Comparison of ENCODE assay signal across 10 mouse cellular contexts in genomic region chr16:52095643-52096042, GRCm38 (mm10).
DNase-seq lines count a peak whose midpoint lies in the region; ATAC-seq lines count a peak whose summit lies in the region.
"Had no signal": no experiment of that assay in that cellular context is flagged by ENCODE, and none has a peak within 500 bp of the region (broad histone marks: within the 10 kb centered on the region; RNA-seq: fewer than 3 reads in every experiment).

No protein-coding gene starts in this region.

- H3K9ac ChIP-seq in heart, embryonic 11.5 days (ENCODE audit: low read depth, low read length): no peak overlapping the region
- no peak overlapping the region for H3K9ac ChIP-seq in kidney, embryonic 16.5 days (replicated peaks; ENCODE audit: low read length)

- DNase-seq in adrenal gland, adult (ENCODE audit: inconsistent age in 2 of 2, low spot score in 1 of 2): peak; percentile 45 to 80
- DNase-seq in adrenal gland, postnatal 4 days (ENCODE audit: low spot score in 2 of 2): no peak
- peak; percentile 76 for DNase-seq in lung, postnatal 14 days
- DNase-seq in cerebellum, postnatal 25 days: no peak
- no peak for DNase-seq in frontal cortex, adult 2 months (ENCODE audit: extremely low spot score in 1 of 2, low spot score in 1 of 2)
- DNase-seq: kidney, adult 8-10 months; left cerebral cortex, postnatal 4 days had no signal

- H3K4me3 ChIP-seq in heart, embryonic 11.5 days (ENCODE audit: low read depth, low read length): no peak overlapping the region
- H3K4me3 ChIP-seq in kidney, embryonic 16.5 days (ENCODE audit: low read length): no peak overlapping the region

- no peak overlapping the region for H3K4me2 ChIP-seq in heart, embryonic 11.5 days
- no peak overlapping the region for H3K4me2 ChIP-seq in kidney, embryonic 16.5 days (replicated peaks; ENCODE audit: low read depth, low read length)

- no peaks in the 10 kb centered on the region for H3K9me3 ChIP-seq in heart, embryonic 11.5 days (replicated peaks; ENCODE audit: control insufficient read depth, low read length)
- H3K9me3 ChIP-seq in kidney, embryonic 16.5 days (ENCODE audit: low read length): no peaks in the 10 kb centered on the region

- H3K4me1 ChIP-seq in heart, embryonic 11.5 days (ENCODE audit: control insufficient read depth, insufficient read depth, low read length): peaks cover 29% of the 10 kb centered on the region
- H3K4me1 ChIP-seq in kidney, embryonic 16.5 days (ENCODE audit: insufficient read depth, low read length): peaks cover 20% of the 10 kb centered on the region

- 39% methylated on average over 3 of the region's 3 CpGs for WGBS in heart, embryonic 11.5 days (ENCODE audit: insufficient replicate concordance)
- WGBS in kidney, embryonic 16.5 days: 85% methylated on average over 3 of the region's 3 CpGs

- H3K27ac ChIP-seq in heart, embryonic 11.5 days (ENCODE audit: low read depth, low read length): peak overlapping the region; percentile 54
- no peak overlapping the region for H3K27ac ChIP-seq in kidney, embryonic 16.5 days (ENCODE audit: low read length)

- H3K36me3 ChIP-seq in heart, embryonic 11.5 days (ENCODE audit: control insufficient read depth, insufficient read depth, low read length): no peaks in the 10 kb centered on the region
- no peaks in the 10 kb centered on the region for H3K36me3 ChIP-seq in kidney, embryonic 16.5 days (ENCODE audit: insufficient read depth, low read length)

- H3K27me3 ChIP-seq in heart, embryonic 11.5 days (ENCODE audit: control insufficient read depth, insufficient read depth, low read length): no peaks in the 10 kb centered on the region
- H3K27me3 ChIP-seq in kidney, embryonic 16.5 days (ENCODE audit: insufficient read depth, low read length): no peaks in the 10 kb centered on the region

- peak; percentile 13 for ATAC-seq in activated CD4-positive, CD25-positive, alpha-beta regulatory T cell, adult 4 months
- ATAC-seq in heart, embryonic 11.5 days (replicated peaks; ENCODE audit: insufficient number of reproducible peaks, low FRiP score, low TSS enrichment): no peak
- ATAC-seq in kidney, embryonic 16.5 days (ENCODE audit: low FRiP score, low TSS enrichment): no peak

Comparison
In these comparisons a context has a peak if more than half of its experiments do, and no peak if none do; other contexts are left out.
1. DNase-seq: peak in adrenal gland, adult (2 of 2) and lung, postnatal 14 days (single experiment); none in adrenal gland, postnatal 4 days (0 of 2), cerebellum, postnatal 25 days (0 of 2) and frontal cortex, adult 2 months (0 of 2).